Mouse (Mus musculus) frontal cortex, postnatal 10 days (tissue): ENCODE results near the gene Antxrl.
A peak's percentile ranks its signal among the peaks of the same experiment; 100 is the strongest.

Experiments used
- DNase-seq, 2 experiments: peaks; one replicate each; pipeline ENCODE4 v3.0.0; 2022; ENCODE audit warnings: low spot score in 2 of 2, mixed read lengths in 1 of 2

The Antxrl gene

DNA sequence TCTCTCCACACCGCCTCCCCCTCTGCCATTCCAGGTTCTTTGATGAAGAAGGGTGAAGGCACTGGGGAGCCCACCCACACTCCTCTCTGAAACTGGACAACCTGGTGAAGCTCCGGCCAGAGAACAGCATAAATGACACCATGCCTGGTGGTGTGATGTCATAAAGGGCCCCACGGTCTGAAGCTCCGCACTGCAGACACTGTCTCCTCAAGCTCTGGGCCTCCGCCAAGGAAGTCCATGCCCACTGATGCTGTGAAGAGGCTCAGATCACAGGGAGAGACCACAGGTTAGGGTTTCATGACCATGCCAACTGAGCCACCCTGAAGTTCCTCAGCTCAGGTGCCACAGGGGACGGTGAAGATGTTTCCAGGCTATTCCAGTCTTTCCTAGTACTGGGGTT lies at the start of gene Antxrl:
Antxrl (plus strand) TSS at position 192 of the 400 bp plus-strand sequence.
- DNase-seq, result no peak

DNA sequence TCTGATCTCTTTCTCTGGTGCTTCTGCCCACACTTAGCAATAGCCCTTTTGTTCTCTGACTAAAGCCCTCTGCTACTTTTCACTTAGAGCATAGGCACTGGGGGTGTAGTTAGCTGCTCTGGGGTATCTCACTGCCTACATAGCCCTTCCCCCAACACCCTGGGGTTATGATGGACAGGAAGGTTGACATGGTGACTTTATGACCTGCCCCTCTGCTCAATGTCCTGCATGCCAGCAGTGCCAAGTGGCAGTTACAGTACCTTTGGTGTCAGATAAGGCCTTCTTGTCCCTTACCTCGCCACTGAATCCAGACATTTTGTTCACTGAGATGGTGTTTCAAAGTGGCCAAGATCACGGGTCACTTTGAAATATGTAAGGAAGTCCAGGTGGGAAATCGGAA lies 37.4 kb upstream of the Antxrl start, which contains the start of gene Gm30083:
Gm30083 (minus strand) TSS at position 120 of the 400 bp plus-strand sequence.
- DNase-seq, result no peak

DNA sequence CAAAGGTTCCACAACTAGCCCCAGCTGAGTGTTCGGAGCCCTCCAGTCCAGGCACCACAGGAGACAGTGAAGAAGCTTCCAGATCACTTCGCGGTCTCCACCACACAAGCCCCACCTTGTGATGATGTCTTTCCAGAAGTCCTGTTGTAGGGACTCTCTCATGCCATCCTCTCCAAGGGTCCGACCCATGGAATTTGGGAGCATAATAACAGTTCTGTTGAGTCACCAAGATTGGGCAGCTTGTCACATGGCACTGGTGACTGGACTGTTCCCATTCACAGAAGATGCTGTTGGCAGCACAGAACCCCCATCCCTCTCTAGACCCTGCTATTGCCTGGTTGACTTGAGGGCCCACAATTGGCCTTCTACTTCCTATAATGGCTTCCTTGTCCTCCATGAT lies 36.1 kb upstream of the Antxrl start, which contains the start of gene Gm5460:
Gm5460 (plus strand) TSS at position 378 of the 400 bp plus-strand sequence.
- no peak for DNase-seq

DNA sequence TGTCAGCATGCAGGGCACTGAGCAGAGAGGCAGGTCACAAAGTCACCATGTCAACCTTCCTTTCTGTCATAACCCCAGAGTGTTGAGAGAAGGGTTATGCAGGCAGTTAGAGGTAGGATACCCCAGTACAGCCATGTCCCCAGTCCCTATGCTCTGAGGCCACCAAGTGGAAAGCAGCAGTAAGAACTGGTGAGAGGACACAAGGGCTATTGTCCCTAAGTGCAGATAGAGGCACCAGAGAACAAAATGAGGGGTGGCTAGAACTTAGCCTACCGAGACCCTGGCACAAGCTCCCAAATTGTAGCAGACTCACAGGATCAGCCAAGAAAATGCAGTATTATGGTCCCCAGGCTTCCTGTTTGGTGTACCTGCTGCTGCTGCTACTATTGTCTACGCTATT lies 35.6 kb upstream of the Antxrl start:
- DNase-seq, result no peak

DNA sequence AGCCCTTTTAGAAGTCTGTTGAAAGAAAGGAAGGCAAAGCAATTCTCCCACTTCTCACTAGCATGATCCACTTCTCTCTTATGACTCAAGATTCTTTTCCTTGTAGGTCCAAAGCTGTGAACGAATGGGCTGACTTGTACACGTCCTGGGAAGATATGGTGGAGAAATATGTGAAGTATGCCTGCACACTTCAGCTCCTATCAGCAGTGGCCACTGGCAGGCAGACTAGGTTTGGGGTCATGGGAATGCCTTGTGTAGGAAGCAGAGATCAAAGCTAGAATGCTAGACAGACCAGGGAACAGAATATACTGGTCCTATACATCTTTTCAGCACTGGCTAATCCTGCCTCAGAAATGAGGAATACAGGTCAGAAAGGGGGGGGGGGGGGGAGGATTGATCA lies 25.8 kb upstream of the Antxrl start:
- no peak for DNase-seq

DNA sequence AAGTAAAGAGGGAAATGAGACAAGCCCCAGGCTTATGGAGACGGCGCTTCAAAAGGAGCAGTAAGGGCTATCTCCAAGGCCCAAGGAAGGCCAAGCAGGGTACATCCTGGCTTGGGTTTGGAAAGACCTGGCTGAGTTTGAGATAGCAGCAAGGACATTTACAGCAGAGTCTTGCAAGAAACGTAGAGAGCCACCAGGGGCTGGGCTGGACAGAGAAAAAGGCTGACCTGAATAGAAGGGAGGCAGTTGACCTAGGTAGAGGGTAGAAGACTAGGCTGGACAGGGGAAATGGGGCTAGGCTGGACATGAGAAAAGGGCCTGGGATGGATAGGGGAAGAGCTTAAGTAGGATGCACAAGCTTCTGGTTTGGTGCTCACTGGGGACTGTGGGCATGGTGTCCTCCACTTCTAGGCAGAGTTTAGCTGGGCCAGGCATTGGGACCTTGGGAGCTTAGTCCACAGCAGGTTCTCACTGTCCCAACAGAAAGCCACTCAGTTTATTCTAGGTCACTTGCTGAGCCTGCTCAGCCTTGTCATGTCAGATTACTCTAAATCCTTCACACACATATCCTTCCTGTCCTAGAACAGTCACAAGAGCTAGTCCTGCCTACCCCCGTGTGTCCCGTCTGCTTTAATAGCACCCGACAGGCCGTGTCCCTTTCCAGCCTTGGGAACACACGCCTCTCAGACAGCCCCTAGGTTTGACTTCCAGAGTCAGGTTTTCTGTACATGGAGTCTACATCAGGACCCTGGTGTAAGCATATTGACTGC lies 18.5 kb upstream of the Antxrl start:
- no peak for DNase-seq

DNA sequence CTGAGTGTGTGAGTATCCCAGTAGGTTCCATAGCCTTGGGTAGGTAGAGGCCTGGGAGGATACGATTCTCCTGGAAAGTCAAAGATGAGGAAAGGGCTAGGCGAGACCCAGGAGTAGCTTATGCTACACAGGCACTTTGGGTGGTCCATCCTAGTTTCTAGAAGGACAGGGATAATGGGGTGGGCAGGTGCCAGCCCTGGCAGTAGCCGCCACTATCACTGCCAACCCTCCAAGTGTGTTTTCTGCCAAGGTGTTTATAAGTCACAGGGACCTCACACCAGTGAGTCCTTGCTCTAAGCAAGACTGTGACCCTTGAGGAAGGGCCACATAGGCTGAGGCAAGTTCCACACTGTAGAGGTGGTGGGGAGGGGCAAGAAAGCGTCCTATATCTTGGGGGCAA lies 11.3 kb upstream of the Antxrl start:
- DNase-seq, result no peak

DNA sequence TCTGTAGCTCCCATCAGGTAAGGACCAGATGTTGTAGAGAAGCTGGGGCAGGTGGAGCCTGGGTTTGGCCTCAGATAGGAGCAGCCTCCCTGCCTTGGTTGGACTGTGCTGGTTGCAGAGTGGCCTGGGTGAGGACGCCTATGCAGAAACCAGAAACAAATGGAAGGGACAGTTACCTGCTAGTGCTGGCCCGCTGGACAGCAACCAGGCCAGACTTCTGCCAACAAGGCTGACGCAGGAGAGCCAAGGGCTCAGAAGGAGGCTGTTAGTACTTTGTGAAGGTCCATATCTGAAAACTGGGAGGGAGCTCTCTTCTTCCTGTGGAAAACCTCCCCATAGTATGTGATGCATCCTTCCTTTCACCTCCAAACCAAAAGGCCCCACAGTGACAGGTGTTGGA lies 9.2 kb upstream of the Antxrl start:
- DNase-seq, result no peak

DNA sequence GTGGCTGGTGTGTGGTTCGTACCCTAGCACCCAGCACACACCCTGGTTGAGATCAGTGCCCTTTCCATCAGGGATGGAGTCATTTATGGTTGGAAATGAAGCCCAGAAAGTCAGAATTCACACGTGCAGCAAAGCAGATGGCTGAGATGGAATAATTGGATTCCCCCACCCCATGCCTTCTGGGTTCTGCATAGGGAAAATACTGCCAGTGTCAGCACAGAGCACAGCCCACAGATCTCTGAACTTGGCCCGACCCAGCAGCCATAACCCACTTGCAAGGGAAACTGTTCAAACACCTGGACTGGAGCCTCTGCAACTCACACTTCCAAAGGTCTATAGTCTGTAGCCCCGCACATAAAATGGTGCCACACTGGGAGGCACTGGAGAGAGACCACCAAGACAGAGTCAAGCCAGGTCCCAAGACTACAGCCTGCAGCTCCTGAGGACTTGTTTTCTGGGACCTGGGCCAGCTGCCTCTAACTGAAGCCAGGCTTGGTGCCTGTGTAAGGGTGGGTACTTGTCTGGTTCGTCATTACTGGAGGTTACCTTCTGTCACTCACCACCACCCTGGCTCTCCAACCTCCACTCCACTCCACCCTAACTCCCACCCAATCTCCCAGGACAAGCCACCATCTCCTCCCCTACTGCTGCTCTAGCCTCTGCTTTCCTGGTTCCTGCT lies 2.3 kb upstream of the Antxrl start:
- no peak for DNase-seq

DNA sequence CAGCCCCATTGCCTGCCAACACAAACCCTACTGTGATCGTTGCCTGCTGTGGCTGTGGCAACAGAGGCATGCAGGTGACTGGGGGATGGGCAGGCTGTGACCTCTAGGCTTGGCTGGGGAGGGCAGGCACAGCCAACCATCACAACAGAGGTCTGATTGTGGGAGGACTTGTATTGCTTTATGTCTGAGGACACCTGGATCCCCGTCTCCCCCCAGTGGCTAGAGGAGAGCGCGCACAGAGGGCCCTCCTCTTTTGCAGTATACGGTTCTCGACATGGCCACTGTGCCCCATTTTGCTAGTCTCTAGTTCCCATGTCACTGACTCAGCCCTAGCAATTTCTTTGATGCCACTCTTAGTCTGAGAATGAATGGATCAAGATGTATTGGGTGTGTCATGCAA lies 19.2 kb downstream of the Antxrl start:
- no peak for DNase-seq

DNA sequence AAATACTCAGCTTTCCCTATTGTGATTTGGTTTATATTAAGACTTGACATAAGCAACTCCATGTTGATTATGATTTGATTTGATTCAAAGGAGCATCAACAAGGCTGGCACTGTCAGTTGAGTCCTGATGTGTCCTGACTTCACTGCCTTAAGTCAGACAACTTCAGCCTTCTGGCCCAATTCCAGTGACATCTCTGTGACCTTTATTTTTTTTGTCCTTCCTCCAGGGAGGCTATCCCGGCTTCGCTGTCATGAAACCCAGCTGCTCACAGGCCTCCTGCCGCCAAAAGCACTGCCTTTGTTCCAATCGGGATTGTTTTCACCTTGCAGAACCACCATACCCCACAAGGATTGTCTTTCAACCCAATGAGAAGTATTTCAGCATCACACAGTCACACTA lies 22.8 kb downstream of the Antxrl start:
- DNase-seq, result no peak

DNA sequence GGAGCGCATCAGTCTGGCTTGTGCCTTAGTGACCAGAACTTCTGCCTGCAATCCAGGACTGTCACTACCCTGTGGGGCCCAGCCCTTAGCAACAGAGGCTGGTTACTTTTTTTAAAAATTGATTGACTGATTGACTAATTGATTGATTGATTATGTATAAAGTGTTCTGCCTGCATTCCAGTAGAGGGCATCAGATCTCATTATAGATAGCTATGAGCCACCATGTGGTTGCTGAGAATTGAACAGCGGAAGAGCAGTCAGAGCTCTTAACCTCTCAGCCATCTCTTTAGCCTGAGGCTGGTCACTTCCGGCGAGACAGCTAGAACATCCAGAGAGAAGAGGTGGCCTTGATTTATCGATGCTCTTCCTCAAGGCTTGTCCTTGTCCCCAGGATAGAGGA lies 24.7 kb downstream of the Antxrl start:
- no peak for DNase-seq

DNA sequence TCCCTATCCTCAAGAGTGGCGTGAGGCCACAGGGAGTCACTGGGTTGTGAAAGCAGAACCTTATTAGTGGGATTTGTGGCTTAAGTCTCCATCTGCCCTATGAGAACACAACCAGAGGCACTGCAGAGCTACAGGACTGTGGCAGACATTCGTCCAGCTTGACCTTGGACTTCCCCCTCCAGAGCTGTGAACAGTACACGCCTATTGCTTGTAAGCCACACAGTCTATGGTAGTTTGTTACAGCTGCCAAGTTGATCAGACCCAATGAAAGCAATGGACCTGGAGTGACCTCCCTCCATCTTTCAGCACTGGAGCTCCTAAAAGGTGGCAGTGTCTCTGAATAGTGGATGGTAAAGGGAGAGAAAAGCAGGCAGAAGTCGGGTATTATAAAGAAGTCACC lies 25.8 kb downstream of the Antxrl start:
- DNase-seq, result no peak

DNA sequence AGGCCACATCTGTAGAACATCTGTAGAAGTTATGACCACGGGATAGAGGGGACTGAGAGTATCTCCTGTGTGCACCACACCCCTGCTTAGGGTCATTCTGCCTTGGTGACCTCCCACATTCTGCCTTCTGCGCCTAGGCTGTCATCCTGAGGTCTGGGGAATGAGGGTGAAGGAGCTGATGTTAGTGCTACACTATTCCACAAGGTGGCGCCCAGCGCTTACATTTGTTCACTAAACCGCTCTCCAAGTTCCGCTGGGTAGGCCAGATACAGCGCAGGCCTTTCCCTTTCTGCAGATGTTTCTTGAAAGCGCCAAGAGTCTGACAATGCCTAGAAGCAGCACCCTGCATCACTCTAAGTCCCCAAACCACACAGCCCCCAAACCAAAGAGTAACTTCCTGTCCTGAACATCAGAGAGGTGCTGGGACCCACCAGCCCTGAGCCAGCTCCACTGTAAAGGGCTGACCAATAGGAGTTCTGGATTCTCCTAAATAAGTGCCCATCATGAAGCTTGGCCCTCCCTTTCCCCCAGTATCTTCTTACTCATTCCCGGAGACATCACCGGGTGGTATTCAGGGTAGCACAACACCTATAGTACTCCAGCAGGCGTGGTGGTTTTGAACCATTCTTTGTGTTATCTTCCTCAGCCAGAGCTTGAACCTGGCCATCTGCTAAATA lies 28.0 kb downstream of the Antxrl start:
- peak; percentile 13 to 64 for DNase-seq

DNA sequence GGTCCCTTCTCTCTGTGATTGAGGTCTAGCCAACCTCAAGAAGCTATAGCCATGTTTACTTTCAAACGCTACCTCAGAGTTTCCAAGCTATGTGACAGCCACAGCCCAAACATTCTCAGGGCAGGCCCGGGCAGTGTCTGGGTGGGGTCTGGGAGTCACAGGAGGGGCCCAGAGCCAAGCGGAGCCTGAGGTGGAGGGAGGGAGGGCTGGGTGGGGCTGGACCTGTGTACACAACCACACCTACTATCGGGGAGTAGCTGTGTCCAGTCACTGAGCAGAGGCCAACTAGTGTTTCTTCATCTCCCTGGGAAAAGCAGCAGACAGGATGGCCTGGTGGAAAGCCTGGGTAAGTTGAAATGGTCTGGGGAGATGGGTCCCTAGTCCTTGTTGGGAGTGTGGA lies 33.2 kb downstream of the Antxrl start, which contains the start of gene Anxa8:
Anxa8 (plus strand) TSS at position 251 of the 400 bp plus-strand sequence.
- DNase-seq, result no peak

DNA sequence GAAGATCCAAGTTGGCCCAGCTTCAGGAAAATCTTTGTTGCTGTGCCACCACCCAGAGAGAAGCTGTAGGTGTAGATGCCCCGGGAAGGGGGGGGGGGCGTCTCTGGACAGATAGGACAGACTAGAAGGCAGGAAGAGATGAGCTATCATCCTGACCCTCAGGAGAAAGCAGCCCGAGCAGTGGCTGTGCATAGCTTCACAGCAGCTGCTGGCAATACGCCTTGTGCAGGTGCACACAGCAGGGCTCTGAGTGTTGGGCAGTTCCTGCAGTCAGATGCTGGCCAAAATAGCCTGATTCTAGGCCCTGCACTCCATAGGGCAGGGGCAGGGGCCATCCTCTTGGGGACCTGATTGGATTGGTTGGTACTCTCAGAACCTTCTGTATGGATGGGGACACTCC lies 34.3 kb downstream of the Antxrl start:
- DNase-seq, result no peak

DNA sequence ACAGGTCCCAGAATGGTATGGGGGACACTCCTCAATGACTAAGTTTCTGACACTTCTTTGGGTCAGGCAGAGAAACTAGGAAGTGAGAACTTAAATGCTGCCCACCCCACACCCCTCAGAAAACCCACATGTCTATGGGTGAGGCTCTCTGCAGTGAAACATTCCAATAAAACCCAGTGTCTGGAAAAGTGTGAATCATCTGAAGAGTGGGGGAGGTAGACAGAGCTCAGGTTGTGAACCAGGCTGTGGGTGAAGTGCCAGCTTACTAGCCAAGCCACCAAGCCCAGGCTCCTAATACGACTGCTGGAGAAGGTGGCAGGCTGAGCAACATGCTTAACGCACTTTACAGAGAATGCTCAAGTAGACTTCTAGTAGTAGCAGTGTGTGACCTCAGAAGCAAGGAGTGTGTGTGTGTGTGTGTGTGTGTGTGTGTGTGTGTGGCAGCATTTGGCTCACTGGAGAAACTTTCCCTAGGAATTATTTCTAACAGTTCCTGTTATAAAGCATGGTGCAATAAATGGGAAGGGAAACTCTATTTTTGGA lies 35.4 kb downstream of the Antxrl start:
- DNase-seq, result no peak

DNA sequence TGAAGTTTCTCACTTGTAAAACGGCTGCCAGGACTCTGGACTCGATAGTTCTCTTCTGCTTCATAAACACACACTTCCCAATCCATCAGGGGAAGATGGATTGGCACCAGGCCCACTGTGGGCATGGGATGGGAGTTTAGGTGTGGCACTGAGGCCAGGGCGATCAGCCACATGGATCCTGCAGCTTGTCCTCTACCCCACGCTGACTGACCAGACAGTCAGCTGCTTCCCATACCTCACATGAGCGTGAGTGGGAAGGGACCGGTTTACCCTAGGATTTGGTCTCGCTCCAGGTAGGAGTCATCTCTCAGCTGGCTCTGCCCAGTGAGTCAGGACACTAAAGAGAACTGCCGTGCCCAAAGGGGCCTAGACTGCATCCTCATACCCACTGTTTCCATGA lies 37.3 kb downstream of the Antxrl start:
- no peak for DNase-seq

DNA sequence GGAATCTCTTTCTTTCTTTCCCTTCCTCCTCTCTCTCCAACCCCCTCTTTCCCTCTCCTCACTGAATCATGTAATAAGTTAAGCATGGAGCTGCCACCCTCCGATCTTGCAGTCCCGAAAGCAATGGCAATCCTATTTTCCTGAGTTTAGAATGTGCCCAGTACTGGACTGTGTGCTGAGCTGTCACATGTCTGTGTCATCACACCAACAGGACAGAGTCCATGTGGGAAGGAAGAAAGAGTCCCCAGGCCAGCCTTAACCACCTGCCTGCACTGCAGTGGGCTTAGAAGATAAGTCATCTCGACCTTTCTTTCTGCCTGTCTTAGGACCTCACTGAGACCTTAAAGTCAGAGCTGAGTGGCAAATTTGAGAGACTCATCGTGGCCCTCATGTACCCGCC lies 39.0 kb downstream of the Antxrl start:
- DNase-seq, result no peak

DNA sequence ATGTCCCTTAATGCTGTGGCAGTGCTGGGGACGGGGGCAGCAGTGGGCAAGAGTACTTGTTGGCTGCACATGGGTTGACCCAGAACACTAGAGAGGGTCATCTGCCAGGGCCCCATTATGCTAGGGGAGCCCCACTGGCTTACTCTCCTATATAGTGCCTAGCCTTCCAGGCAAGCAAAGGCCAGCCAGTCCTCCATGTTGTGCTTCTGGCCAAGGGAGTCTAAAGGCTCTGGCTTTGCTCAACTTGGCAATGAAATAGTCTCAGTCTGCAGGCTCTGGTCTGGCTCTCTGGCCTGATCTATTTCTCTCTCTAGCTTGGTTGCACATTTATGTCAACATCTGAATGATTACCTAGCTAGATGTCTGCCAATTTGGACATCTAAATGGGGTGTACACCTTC lies 40.3 kb downstream of the Antxrl start:
- no peak for DNase-seq

DNA sequence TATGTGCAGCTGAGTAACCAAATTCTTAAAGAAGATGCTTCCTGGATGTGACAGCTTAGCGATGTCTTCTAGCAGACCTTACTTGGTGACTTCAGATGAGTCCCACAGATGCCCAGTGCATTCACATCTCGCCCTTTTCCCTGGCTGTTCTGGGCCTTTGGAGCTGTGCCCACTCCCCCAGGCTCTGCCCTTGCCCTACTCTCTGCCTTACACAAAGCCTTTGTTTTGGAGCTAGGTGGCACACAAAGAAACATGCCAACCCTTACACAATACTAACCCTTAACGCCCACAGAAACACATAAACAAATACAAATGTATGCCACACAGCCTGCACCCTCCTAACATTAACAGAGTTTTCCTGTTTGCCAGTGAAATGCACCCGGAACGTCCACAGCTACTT lies 43.7 kb downstream of the Antxrl start:
- no peak for DNase-seq

DNA sequence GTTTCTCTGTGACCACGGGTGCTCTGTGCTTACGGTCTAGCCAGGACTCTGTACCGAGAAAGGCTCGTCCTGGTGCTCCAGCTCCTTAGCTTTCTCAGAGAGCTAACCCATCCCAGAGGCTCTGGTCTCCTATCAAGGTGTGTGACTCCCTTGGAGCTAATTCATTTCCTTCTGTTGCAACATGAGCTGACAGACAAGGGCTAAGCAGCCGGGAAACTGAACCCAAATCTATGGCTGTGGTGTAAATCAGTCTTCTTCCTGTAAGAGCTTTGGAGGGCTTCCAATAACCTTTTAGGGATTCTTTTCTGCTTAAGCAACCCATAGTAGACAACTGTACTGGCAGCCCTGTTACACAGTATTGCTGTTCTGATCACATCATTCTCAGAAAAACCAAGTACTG lies 50.1 kb downstream of the Antxrl start, which contains the start of gene A630023A22Rik:
A630023A22Rik (minus strand) TSS at position 154 of the 400 bp plus-strand sequence.
- no peak for DNase-seq
